Comparison of ENCODE assay signal across 9 mouse cellular contexts in the genomic region with DNA sequence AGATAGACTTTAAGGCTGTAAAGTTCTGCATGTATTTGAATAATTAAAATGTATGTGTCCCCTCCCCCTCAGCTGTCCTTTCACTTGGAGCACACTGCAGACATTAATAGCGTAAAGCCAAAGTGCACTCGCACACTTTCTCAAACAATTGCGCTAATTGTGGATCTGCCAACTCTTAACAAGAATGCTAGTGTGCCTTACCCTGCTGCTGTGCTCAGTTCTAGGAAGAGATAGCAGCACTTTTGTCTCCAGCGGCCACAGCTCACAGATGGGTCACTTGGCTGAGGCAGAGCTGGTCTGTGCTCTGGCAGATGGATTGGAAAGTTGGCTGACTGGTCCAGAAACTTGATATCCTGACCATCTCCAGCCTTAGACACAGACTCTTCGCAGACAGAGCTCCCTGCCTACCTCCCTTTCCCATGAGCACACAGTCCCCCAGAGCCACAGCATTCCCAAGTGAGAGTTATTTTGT. TPM values are rescaled to one million over a fixed set of nuclear protein-coding genes. Genes with fewer than 3 reads are reported as not detected.
DNase-seq lines count a peak whose midpoint lies in the region.
"Had no signal": no experiment of that assay in that cellular context is flagged by ENCODE, and none has a peak within 500 bp of the region (broad histone marks: within the 10 kb centered on the region; RNA-seq: fewer than 3 reads in every experiment).

No protein-coding gene starts in this region.

- DNase-seq in heart, adult 18-20 months: peak; percentile 20 to 36
- DNase-seq in heart, adult 8-10 months (ENCODE audit: low spot score): no peak
- DNase-seq in right cerebral cortex, postnatal 36 days (ENCODE audit: low spot score in 2 of 2): peak; percentile 18 to 28
- DNase-seq in right cerebral cortex, postnatal 25 days: no peak
- DNase-seq in layer of hippocampus, adult 8-10 months (ENCODE audit: low spot score in 2 of 2): peak; percentile 55 to 68
- DNase-seq in yolk sac, embryonic 10.5 days (ENCODE audit: low spot score): no peak
- no peak for DNase-seq in spleen, adult 12 weeks (ENCODE audit: low spot score)
- no peak for DNase-seq in kidney, postnatal 14 days
- DNase-seq: kidney, adult 18-20 months had no signal

RNA-seq across cellular contexts. Expression of a gene that starts 40.9 kb away (rescaled TPM):
- 10 to 100 TPM; 30.0 to 39.3 TPM for total RNA-seq in heart, adult 18-20 months (2021)
- 10 to 100 TPM; 36.8 to 49.5 (median 39.2) TPM for total RNA-seq in heart, adult 8-10 months (2022)
- total RNA-seq in layer of hippocampus, adult 8-10 months (2022): 1 to 10 TPM in 2 of 4 experiments, not detected in 2; 1.8 to 2.0 TPM

RNA-seq across cellular contexts. Expression of a gene that starts 40.9 kb away (rescaled TPM):
- 1 to 10 TPM; 8.1 to 8.6 TPM for total RNA-seq in heart, adult 18-20 months (2021)
- 1 to 10 TPM; 4.4 to 7.7 (median 5.2) TPM for total RNA-seq in heart, adult 8-10 months (2022)
- total RNA-seq in layer of hippocampus, adult 8-10 months (2022): under 1 TPM in 3 of 4 experiments, not detected in 1; 0.41 to 0.61 (median 0.50) TPM

RNA-seq across cellular contexts. Expression of a gene that starts 42.7 kb away (rescaled TPM):
- total RNA-seq in heart, adult 18-20 months (2021): 10 to 100 TPM; 15.4 to 18.2 TPM
- total RNA-seq in heart, adult 8-10 months (2022): 10 to 100 TPM; 17.8 to 23.5 (median 20.5) TPM
- 10 to 100 TPM; 16.0 to 27.2 (median 19.6) TPM for total RNA-seq in layer of hippocampus, adult 8-10 months (2022)

Comparison
In these comparisons a context has a peak if more than half of its experiments do, and no peak if none do; other contexts are left out.
1. DNase-seq: peak in heart, adult 18-20 months (2 of 2), right cerebral cortex, postnatal 36 days (2 of 2) and layer of hippocampus, adult 8-10 months (2 of 2); none in heart, adult 8-10 months (single experiment), right cerebral cortex, postnatal 25 days (single experiment), yolk sac, embryonic 10.5 days (single experiment), spleen, adult 12 weeks (single experiment) and kidney, postnatal 14 days (single experiment).
2. RNA of a gene that starts 40.9 kb away (total RNA-seq): 36.8 to 49.5 TPM in heart, adult 8-10 months and 30.0 to 39.3 TPM in heart, adult 18-20 months; 1.8 to 2.0 TPM in layer of hippocampus, adult 8-10 months; every median in the first group is over 10 times any median in the second.